Mouse (Mus musculus): Measurements from ENCODE around the gene Prps1l3. TPM values are rescaled to one million over a fixed set of nuclear protein-coding genes. Genes with fewer than 3 reads are reported as not detected.

The Prps1l3 gene
- polyA plus RNA-seq, 1 experiment from 2014 or later: 68.2 TPM

DNA sequence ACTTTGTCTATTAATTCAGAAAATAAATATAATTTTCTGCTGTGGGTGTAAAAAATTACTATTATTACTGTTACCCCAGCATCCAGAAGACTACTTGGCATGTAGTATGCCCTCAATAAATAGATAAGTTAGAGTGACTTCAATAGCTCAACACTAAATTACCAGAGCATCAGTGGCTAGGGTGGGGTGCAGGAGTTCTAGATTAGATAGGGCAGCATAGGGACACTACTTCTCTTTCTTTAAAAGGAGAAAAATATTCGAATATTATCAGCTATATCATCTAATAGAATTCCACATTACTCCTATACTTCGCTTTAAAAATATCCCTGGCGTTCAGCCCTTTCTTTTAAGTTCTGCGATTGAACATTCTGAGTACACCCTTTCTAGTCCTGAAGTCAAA lies 509 bp upstream of the Prps1l3 start:
- H3K36me3 ChIP-seq (ENCODE audit: control insufficient read depth, insufficient read depth, low read length): no peaks in the 10 kb centered on the region
- 0 out of 2 replicates have a peak, but pooled peaks cover 2% of the 10 kb centered on the region for H3K4me1 ChIP-seq (replicated peaks; ENCODE audit: control insufficient read depth, insufficient read depth, low read length)
- no peak for ATAC-seq (ENCODE audit: low read depth)
- peak overlapping the region; percentile 77 for H3K9ac ChIP-seq (ENCODE audit: low read length)
- H3K27me3 ChIP-seq (ENCODE audit: control insufficient read depth, insufficient read depth, low read depth, low read length): no peaks in the 10 kb centered on the region
- peak overlapping the region; percentile 86 for H3K4me3 ChIP-seq (ENCODE audit: low read length)
- H3K27ac ChIP-seq (ENCODE audit: low read length): peak overlapping the region; percentile 93
- 17% methylated on average over 4 of the region's 4 CpGs for WGBS
- H3K4me2 ChIP-seq (ENCODE audit: low read depth, low read length): peak overlapping the region; percentile 71
- no peaks in the 10 kb centered on the region for H3K9me3 ChIP-seq (ENCODE audit: control insufficient read depth, low read length)

DNA sequence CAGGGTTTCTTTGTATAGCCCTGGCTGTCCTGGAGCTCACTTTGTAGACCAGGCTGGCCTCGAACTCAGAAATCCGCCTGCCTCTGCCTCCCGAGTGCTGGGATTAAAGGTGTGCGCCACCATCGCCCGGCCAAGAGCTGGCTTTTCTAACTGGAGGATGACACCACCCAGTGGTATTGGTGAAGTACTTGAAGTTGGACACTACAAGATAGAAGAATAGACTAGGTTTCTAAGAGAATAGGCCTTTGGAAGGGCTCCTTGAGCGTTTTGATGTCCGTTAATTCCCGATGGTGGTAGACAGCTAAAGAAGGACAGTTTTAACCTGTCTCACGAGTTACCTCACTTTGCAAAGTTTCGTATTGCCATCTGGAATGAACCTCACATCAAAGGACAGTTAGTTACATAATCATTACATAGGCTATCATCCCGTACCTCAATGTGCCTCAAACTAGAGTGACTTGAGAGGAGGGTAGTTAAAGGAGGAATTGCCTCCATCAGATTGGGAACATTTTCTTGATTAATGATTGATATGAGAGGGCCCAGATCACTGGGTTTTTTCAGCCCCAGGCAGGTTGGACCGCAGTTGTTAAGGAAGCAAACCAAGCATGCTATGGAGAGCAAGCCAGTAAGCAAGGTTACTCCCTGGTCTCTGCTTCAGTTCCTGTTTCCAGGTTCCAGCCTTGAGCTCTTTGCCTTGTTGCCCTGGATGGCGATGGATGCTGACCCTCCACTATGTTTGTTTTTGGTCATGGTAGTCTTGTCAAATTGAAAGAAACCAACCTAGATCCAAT lies 1.1 kb downstream of the Prps1l3 start:
- H3K27me3 ChIP-seq (ENCODE audit: control insufficient read depth, insufficient read depth, low read depth, low read length): no peaks in the 10 kb centered on the region
- 55% methylated on average over 14 of the region's 14 CpGs for WGBS
- H3K9me3 ChIP-seq (ENCODE audit: control insufficient read depth, low read length): no peaks in the 10 kb centered on the region
- H3K9ac ChIP-seq (ENCODE audit: low read length): peak overlapping the region; percentile 92
- H3K4me1 ChIP-seq (replicated peaks; ENCODE audit: control insufficient read depth, insufficient read depth, low read length): 0 out of 2 replicates have a peak, but pooled peaks cover 2% of the 10 kb centered on the region
- peak overlapping the region; percentile 86 for H3K4me3 ChIP-seq (ENCODE audit: low read length)
- H3K27ac ChIP-seq (ENCODE audit: low read length): peak overlapping the region; percentile 93; the same call in 1 of the 2 replicates
- peak overlapping the region; percentile 71 for H3K4me2 ChIP-seq (ENCODE audit: low read depth, low read length)
- no peaks in the 10 kb centered on the region for H3K36me3 ChIP-seq (ENCODE audit: control insufficient read depth, insufficient read depth, low read length)
- no peak for ATAC-seq (ENCODE audit: low read depth)

DNA sequence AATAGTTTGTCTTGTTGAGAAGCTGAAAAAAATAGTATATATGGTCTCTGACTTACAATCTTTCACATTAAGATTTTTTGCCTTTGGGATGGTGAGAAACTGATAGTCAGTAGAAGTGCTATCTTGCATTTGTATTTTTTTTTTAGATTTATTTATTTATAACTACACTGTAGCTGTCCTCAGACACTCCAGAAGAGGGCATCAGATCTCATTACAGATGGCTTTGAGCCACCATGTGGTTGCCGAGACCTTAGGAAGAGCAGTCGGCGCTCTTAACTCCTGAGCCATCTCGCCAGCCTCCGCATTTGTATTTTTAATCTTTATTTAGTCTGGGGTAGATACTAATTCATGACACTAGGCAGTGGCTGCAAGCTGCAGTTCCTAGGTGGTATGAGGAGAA lies 3.2 kb downstream of the Prps1l3 start:
- H3K27ac ChIP-seq (ENCODE audit: low read length): no peak overlapping the region
- no peak for ATAC-seq (ENCODE audit: low read depth)
- WGBS: 79% methylated on average over 5 of the region's 5 CpGs

DNA sequence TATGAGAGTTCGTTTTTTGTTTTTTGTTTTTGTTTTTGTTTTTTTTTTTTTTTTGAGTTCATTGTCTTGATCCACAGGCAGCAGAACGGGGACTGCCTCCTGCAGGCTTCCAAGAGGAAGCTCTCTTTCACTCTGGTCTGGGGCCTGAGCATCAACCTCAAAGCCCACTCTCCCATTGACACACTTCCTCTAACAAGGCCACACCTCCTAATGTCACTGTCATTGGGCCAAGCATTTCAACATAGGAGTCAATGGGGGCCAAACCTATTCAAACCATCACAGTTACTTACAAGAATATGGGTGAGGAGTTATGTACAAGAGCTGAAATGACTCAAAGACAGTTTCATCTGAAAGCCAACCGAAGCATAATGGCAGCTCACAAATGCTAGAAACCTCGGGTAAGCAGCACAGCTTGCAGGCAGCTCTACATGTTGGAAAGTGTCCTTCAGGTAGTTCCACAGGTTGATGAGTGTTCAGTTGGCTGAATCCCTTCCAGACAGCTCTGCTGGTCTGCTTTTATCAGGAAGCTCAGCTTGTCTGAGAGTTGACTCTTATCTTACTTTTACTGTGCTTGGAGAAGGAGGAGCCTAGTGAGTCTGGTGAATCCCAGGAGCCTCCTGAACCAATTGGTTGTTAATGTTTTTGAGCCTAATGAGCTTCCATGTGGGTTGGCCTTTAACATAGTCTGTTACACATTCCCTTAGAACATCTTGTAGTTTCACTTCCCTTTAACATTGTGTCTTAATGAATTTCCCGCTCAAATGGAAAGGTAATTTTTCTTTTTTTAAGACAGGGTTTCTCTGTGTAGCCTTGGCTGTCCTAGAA lies 13.7 kb downstream of the Prps1l3 start:
- Histone ChIP-seq H3K27me3 (ENCODE audit: control insufficient read depth, insufficient read depth, low read depth, low read length) (no peaks in the 10 kb centered on the region), H3K4me2 (ENCODE audit: low read depth, low read length) (no peak overlapping the region), H3K9ac (ENCODE audit: low read length) (no peak overlapping the region), H3K36me3 (ENCODE audit: control insufficient read depth, insufficient read depth, low read length) (peaks cover 9% of the 10 kb centered on the region), H3K9me3 (ENCODE audit: control insufficient read depth, low read length) (no peaks in the 10 kb centered on the region), H3K4me3 (ENCODE audit: low read length) (no peak overlapping the region), H3K27ac (ENCODE audit: low read length) (no peak overlapping the region), H3K4me1 (replicated peaks; ENCODE audit: control insufficient read depth, insufficient read depth, low read length) (no peaks in the 10 kb centered on the region)
- WGBS: 85% methylated on average over 5 of the region's 5 CpGs
- no peak for ATAC-seq (ENCODE audit: low read depth)

More for the DNA sequence above, 3.2 kb downstream of the Prps1l3 start:
- H3K9ac ChIP-seq (ENCODE audit: low read length): no peak overlapping the region
- no peak overlapping the region for H3K4me3 ChIP-seq (ENCODE audit: low read length)
- no peaks in the 10 kb centered on the region for H3K27me3 ChIP-seq (ENCODE audit: control insufficient read depth, insufficient read depth, low read depth, low read length)
- H3K9me3 ChIP-seq (ENCODE audit: control insufficient read depth, low read length): no peaks in the 10 kb centered on the region
- H3K4me2 ChIP-seq (ENCODE audit: low read depth, low read length): no peak overlapping the region
- peaks cover 4% of the 10 kb centered on the region for H3K36me3 ChIP-seq (ENCODE audit: control insufficient read depth, insufficient read depth, low read length)
- H3K4me1 ChIP-seq (replicated peaks; ENCODE audit: control insufficient read depth, insufficient read depth, low read length): 0 out of 2 replicates have a peak, but pooled peaks cover 2% of the 10 kb centered on the region

DNA sequence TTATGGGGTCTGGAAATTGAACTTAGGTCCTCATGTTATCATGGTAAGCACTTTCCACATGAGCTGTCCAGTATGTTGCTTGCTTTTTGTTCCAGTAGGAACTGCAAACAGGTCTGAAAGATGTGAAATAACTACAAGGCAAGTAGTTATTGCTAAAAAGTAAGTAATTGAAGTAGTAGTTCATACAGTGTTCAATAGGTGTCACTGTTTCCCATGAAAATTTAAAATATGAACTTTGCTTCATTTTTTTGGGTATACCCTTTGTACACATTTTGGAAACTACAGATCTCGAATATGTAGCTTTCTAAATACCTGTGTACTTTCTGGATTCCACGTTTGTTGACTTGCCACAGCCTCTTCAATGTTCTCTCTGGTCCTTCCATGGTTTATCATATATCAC lies 28.4 kb downstream of the Prps1l3 start:
- H3K4me1 ChIP-seq (replicated peaks; ENCODE audit: control insufficient read depth, insufficient read depth, low read length): no peaks in the 10 kb centered on the region
- H3K9me3 ChIP-seq (ENCODE audit: control insufficient read depth, low read length): no peaks in the 10 kb centered on the region
- no peak for ATAC-seq (ENCODE audit: low read depth)
- 36% methylated on average over 2 of the region's 2 CpGs for WGBS
- no peaks in the 10 kb centered on the region for H3K27me3 ChIP-seq (ENCODE audit: control insufficient read depth, insufficient read depth, low read depth, low read length)
- no peak overlapping the region for H3K27ac ChIP-seq (ENCODE audit: low read length)
- no peak overlapping the region for H3K4me2 ChIP-seq (ENCODE audit: low read depth, low read length)
- no peaks in the 10 kb centered on the region for H3K36me3 ChIP-seq (ENCODE audit: control insufficient read depth, insufficient read depth, low read length)
- no peak overlapping the region for H3K9ac ChIP-seq (ENCODE audit: low read length)
- H3K4me3 ChIP-seq (ENCODE audit: low read length): no peak overlapping the region

DNA sequence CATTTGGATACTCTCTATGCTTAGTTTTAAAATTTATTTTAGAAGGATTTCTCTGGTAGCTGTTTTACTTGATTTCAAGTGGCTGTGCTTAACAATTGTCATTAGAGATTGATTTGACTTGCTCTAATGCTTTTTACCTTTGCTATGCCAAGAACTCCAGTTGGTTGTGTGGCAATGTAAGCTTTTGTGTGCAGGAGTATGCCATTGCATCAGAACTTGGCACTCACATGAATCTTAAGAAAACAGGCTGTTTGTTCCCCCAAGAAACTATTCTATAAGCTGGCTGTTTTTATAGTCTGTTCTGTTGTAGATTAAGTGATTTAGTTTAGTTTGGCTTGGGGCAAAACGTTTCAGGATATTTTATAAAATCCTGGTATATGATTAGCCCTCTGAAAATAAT lies 45.2 kb downstream of the Prps1l3 start:
- no peaks in the 10 kb centered on the region for H3K9me3 ChIP-seq (ENCODE audit: control insufficient read depth, low read length)
- ATAC-seq (ENCODE audit: low read depth): no peak
- 45% methylated on average over 1 of the region's 1 CpGs for WGBS
- H3K27me3 ChIP-seq (ENCODE audit: control insufficient read depth, insufficient read depth, low read depth, low read length): no peaks in the 10 kb centered on the region
- no peaks in the 10 kb centered on the region for H3K4me1 ChIP-seq (replicated peaks; ENCODE audit: control insufficient read depth, insufficient read depth, low read length)
- no peak overlapping the region for H3K27ac ChIP-seq (ENCODE audit: low read length)
- no peak overlapping the region for H3K4me3 ChIP-seq (ENCODE audit: low read length)
- no peaks in the 10 kb centered on the region for H3K36me3 ChIP-seq (ENCODE audit: control insufficient read depth, insufficient read depth, low read length)
- no peak overlapping the region for H3K9ac ChIP-seq (ENCODE audit: low read length)
- H3K4me2 ChIP-seq (ENCODE audit: low read depth, low read length): no peak overlapping the region

DNA sequence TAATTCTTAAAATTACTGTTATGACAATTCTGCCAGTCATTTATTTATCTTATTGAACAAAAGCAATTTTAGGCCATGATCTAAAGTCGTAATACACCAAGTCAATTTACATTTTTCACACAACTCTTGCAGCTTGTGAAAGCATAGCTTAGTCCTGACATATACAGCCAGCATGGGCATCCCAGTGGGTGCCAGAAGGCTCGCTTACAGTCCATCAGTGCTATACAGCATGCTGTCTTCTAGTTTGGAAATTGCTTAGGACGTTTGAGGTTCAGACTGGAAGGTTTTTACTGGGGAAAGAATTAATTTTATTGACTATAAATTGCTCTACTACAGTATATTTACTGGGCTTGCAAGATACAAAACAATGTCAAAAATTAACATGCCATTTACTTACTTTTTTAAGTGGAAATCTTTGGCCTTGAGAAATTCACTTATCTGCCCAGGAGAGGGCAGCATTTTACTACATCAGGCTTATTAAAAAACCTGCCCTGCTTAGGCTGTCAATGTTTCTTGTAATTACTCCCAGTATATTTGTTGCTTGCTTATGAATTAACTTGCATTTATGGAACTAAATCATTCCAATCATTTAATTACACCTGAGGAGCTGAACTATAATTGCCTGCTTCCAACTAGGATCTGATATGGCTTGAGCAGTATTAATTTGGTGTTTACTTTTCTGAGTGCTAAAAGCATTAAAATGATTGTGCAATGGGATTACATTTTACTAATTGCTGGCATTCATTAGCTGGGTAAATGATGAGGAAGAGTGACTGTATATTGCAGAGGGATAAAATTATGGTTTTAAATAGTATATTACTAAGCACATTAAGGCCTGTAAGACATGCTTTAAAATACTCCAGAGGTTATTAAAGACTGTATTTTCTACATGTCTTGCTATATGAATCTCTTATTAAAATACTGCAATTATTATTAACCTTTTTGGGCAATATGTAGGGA lies 51.2 kb downstream of the Prps1l3 start:
- H3K27ac ChIP-seq (ENCODE audit: low read length): no peak overlapping the region
- H3K9me3 ChIP-seq (ENCODE audit: control insufficient read depth, low read length): no peaks in the 10 kb centered on the region
- H3K4me2 ChIP-seq (ENCODE audit: low read depth, low read length): no peak overlapping the region
- no peak overlapping the region for H3K9ac ChIP-seq (ENCODE audit: low read length)
- no peak for ATAC-seq (ENCODE audit: low read depth)
- no peaks in the 10 kb centered on the region for H3K36me3 ChIP-seq (ENCODE audit: control insufficient read depth, insufficient read depth, low read length)
- no peak overlapping the region for H3K4me3 ChIP-seq (ENCODE audit: low read length)
- WGBS: 48% methylated on average over 3 of the region's 3 CpGs
- H3K27me3 ChIP-seq (ENCODE audit: control insufficient read depth, insufficient read depth, low read depth, low read length): no peaks in the 10 kb centered on the region
- no peaks in the 10 kb centered on the region for H3K4me1 ChIP-seq (replicated peaks; ENCODE audit: control insufficient read depth, insufficient read depth, low read length)

DNA sequence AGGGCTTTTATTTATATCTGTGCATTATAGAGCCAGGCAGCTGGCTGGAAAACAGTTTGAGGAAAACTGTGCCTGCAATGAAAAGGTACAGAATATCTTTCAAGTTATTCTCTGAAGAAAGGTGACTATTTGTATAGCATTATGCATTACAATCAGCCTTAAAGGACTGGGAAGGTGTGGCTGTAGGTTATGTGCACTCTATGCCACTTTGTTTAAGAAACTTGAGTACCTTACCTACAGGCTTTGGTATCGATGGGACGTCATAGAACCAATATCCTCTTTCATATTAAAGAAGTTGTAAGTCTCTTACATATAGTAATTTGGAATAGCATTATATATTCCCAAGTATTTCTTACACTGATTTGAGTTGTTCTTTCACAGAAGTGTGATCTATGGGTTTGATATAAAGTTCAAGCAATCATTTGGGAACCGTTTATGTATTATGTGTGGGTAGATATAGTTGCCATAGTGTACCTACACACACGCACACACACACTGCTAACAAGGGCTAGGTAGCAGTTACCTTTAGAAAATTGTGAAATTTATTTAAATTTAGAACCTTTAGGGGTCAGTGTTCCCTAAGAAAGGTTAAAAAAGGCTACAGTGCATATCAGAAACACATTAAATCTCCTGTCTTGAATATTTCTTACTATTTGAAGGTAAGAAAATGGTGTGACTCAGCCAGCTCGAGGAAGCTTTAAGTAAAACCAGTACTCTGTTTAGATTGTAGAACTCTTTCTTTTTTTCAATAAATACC lies 55.3 kb downstream of the Prps1l3 start:
- 62% methylated on average over 5 of the region's 5 CpGs for WGBS
- no peak overlapping the region for H3K4me3 ChIP-seq (ENCODE audit: low read length)
- no peak overlapping the region for H3K4me2 ChIP-seq (ENCODE audit: low read depth, low read length)
- no peak overlapping the region for H3K27ac ChIP-seq (ENCODE audit: low read length)
- H3K27me3 ChIP-seq (ENCODE audit: control insufficient read depth, insufficient read depth, low read depth, low read length): no peaks in the 10 kb centered on the region
- ATAC-seq (ENCODE audit: low read depth): peak; percentile 51; the same call in 1 of the 2 replicates
- no peaks in the 10 kb centered on the region for H3K36me3 ChIP-seq (ENCODE audit: control insufficient read depth, insufficient read depth, low read length)
- no peaks in the 10 kb centered on the region for H3K9me3 ChIP-seq (ENCODE audit: control insufficient read depth, low read length)
- H3K4me1 ChIP-seq (replicated peaks; ENCODE audit: control insufficient read depth, insufficient read depth, low read length): no peaks in the 10 kb centered on the region
- no peak overlapping the region for H3K9ac ChIP-seq (ENCODE audit: low read length)

All from lung, embryonic 16.5 days (tissue).